Mouse (Mus musculus) intestine, postnatal 0 days (tissue): Measurements from ENCODE around the gene Atad5. TPM values are rescaled to one million over a fixed set of nuclear protein-coding genes. Genes with fewer than 3 reads are reported as not detected.

Experiments used
- ATAC-seq: fragments of 200-750 bp; cut with Nextera tagmentation; 2 replicates; pipeline ENCODE4 v1.8.0; 2017; ENCODE audit warnings: mild to moderate bottlenecking, moderate TSS enrichment, moderate library complexity
- H3K27ac ChIP-seq: fragments of 300-500 bp; sonication (generic); 2 replicates; pipeline ENCODE4 v1.5.1; 2014; ENCODE audit warnings: mild to moderate bottlenecking, low read depth, low read length, moderate library complexity
- H3K27me3 ChIP-seq: fragments of 300-500 bp; sonication (generic); replicated peaks from 2 replicates; pipeline ENCODE4 v1.6.1; 2014; ENCODE audit warnings: low read length, mixed read lengths; ENCODE audit not compliant: control insufficient read depth, insufficient read depth
- H3K36me3 ChIP-seq: fragments of 300-500 bp; sonication (generic); 2 replicates; pipeline ENCODE4 v1.6.1; 2014; ENCODE audit warnings: mild to moderate bottlenecking, moderate library complexity; ENCODE audit not compliant: control insufficient read depth, insufficient read depth
- H3K4me1 ChIP-seq: fragments of 300-500 bp; sonication (generic); replicated peaks from 2 replicates; pipeline ENCODE4 v1.6.1; 2014; ENCODE audit warnings: antibody characterized with exemption, low read length, mixed read lengths; ENCODE audit not compliant: control insufficient read depth, insufficient read depth
- H3K4me2 ChIP-seq: fragments of 300-500 bp; sonication (generic); replicated peaks from 2 replicates; pipeline ENCODE4 v1.6.1; 2014; ENCODE audit warnings: low read depth, mild to moderate bottlenecking, moderate library complexity
- H3K4me3 ChIP-seq: fragments of 300-500 bp; sonication (generic); 2 replicates; pipeline ENCODE4 v1.5.1; 2014; ENCODE audit warnings: low read depth, low read length
- H3K9ac ChIP-seq: fragments of 300-500 bp; sonication (generic); 2 replicates; pipeline ENCODE4 v1.6.1; 2014; ENCODE audit warnings: mild to moderate bottlenecking, low read depth, low read length
- H3K9me3 ChIP-seq: fragments of 300-500 bp; sonication (generic); 2 replicates; pipeline ENCODE4 v1.6.1; 2016; ENCODE audit warnings: mixed run types; ENCODE audit not compliant: control insufficient read depth
- CTCF ChIP-seq: sonication (generic); IDR thresholded peaks from 2 replicates; pipeline ENCODE4 v1.5.1; 2016; ENCODE audit warnings: low read depth, mild to moderate bottlenecking, control low read depth, antibody characterized with exemption, moderate library complexity
- WGBS: fragments of 180-500 bp; shearing (Covaris S2); extraction: QIAGEN DNeasy Blood & Tissue Kit; methylation state at CpG from one replicate; pipeline ENCODE4 v1.1.7; 2014; 5-methylcytosine and 5-hydroxymethylcytosine counted together
- polyA plus RNA-seq: library from polyadenylated mRNA; unstranded; fragments of >200 nt; fragmentation: Nextera tagmentation; extraction: Ambion mirVana; gene quantifications from 2 replicates; pipeline ENCODE4 v1.2.1, GENCODE M21; 2015

Gene Atad5
- polyA plus RNA-seq, 1 experiment from 2014 or later: 2.2 TPM

GRCm38 (mm10) chr11:80080381-80080825 lies 8.8 kb upstream of the Atad5 start:
- peak overlapping the region; percentile 94 for H3K4me2 ChIP-seq
- H3K27me3 ChIP-seq: no peaks in the 10 kb centered on the region
- TF ChIP-seq CTCF: no peak
- WGBS: under 1% methylated on average over 32 of the region's 32 CpGs
- peak overlapping the region; percentile 96 for H3K27ac ChIP-seq
- no peaks in the 10 kb centered on the region for H3K9me3 ChIP-seq
- H3K9ac ChIP-seq: peak overlapping the region; percentile 95
- no peaks in the 10 kb centered on the region for H3K4me1 ChIP-seq
- no peaks in the 10 kb centered on the region for H3K36me3 ChIP-seq
- peak; percentile 13 for ATAC-seq
- peak overlapping the region; percentile 86 for H3K4me3 ChIP-seq

GRCm38 (mm10) chr11:80080826-80081728 lies 8.1 kb upstream of the Atad5 start, which contains the start of gene Crlf3:
Gene Crlf3 (minus strand): TSS chr11:80080991.
- Histone ChIP-seq H3K9ac (peak within 1 kb of the TSS; percentile 95), H3K27me3 (no peaks in the 10 kb centered on the region), H3K27ac (peak within 1 kb of the TSS; percentile 96), H3K36me3 (no peaks in the 10 kb centered on the region), H3K4me2 (peak within 1 kb of the TSS; percentile 94), H3K4me1 (no peaks in the 10 kb centered on the region), H3K4me3 (peak within 1 kb of the TSS; percentile 86), H3K9me3 (no peaks in the 10 kb centered on the region)
- peak; percentile 65 for TF ChIP-seq CTCF
- 1% methylated on average over 55 of the region's 55 CpGs for WGBS
- peak; percentile 90 for ATAC-seq

- Histone ChIP-seq H3K4me3 (no peak overlapping the region; the same call in 1 of the 2 replicates), H3K4me2 (peak overlapping the region; percentile 94), H3K36me3 (no peaks in the 10 kb centered on the region), H3K27ac (peak overlapping the region; percentile 96; the same call in 1 of the 2 replicates), H3K9ac (no peak overlapping the region), H3K4me1 (no peaks in the 10 kb centered on the region), H3K9me3 (no peaks in the 10 kb centered on the region), H3K27me3 (no peaks in the 10 kb centered on the region)
- 54% methylated on average over 7 of the region's 7 CpGs for WGBS
- TF ChIP-seq CTCF: no peak
- no peak for ATAC-seq
Observed at GRCm38 (mm10) chr11:80081786-80082319, 7.3 kb upstream of the Atad5 start.

- no peak for TF ChIP-seq CTCF
Observed at GRCm38 (mm10) chr11:80085356-80086055, 3.7 kb upstream of the Atad5 start.

GRCm38 (mm10) chr11:80086844-80087243 lies 2.4 kb upstream of the Atad5 start:
- Histone ChIP-seq H3K9me3 (no peaks in the 10 kb centered on the region), H3K27ac (no peak overlapping the region; the same call in 1 of the 2 replicates), H3K9ac (no peak overlapping the region), H3K36me3 (no peaks in the 10 kb centered on the region), H3K27me3 (no peaks in the 10 kb centered on the region), H3K4me1 (no peaks in the 10 kb centered on the region), H3K4me3 (no peak overlapping the region), H3K4me2 (no peak overlapping the region)
- ATAC-seq: peak; percentile 71
- peak; percentile 92 for TF ChIP-seq CTCF
- WGBS: 11% methylated on average over 5 of the region's 5 CpGs

More at GRCm38 (mm10) chr11:80085356-80086055, 3.7 kb upstream of the Atad5 start:
- ATAC-seq: peak; percentile 31
- 71% methylated on average over 6 of the region's 6 CpGs for WGBS
- H3K4me3 ChIP-seq: no peak overlapping the region
- no peaks in the 10 kb centered on the region for H3K36me3 ChIP-seq
- no peaks in the 10 kb centered on the region for H3K4me1 ChIP-seq
- no peak overlapping the region for H3K4me2 ChIP-seq
- 0 out of 2 replicates have a peak overlapping the region, but pooled peaks have one; percentile 11 for H3K9ac ChIP-seq
- H3K27ac ChIP-seq: peak overlapping the region; percentile 58
- H3K27me3 ChIP-seq: no peaks in the 10 kb centered on the region
- H3K9me3 ChIP-seq: no peaks in the 10 kb centered on the region

- Histone ChIP-seq H3K9me3 (no peaks in the 10 kb centered on the region), H3K4me1 (no peaks in the 10 kb centered on the region), H3K27ac (no peak overlapping the region), H3K4me2 (peak overlapping the region; percentile 97), H3K36me3 (no peaks in the 10 kb centered on the region), H3K4me3 (peak overlapping the region; percentile 98), H3K27me3 (no peaks in the 10 kb centered on the region), H3K9ac (peak overlapping the region; percentile 95)
- no peak for TF ChIP-seq CTCF
- under 1% methylated on average over 14 of the region's 14 CpGs for WGBS
- no peak for ATAC-seq
Observed at GRCm38 (mm10) chr11:80089817-80090214, 616 bp downstream of the Atad5 start.
